27 mouse cellular contexts compared by ENCODE assay signal in genomic region chr17:87840079-87840478, GRCm38 (mm10). TPM values are rescaled to one million over a fixed set of nuclear protein-coding genes. Genes with fewer than 3 reads are reported as not detected.
"Had no signal": no experiment of that assay in that cellular context is flagged by ENCODE, and none has a peak within 500 bp of the region (broad histone marks: within the 10 kb centered on the region; RNA-seq: fewer than 3 reads in every experiment).

No protein-coding gene starts in this region.

- H3K4me2 ChIP-seq: heart, embryonic 11.5 days; heart, embryonic 13.5 days; heart, embryonic 15.5 days; hindbrain, embryonic 13.5 days; intestine, embryonic 15.5 days; kidney, embryonic 15.5 days; limb, embryonic 13.5 days; limb, embryonic 15.5 days; liver, embryonic 12.5 days had no signal

- H3K36me3 ChIP-seq: heart, embryonic 13.5 days; heart, embryonic 15.5 days; hindbrain, embryonic 13.5 days; intestine, embryonic 15.5 days; kidney, embryonic 15.5 days; limb, embryonic 13.5 days; limb, embryonic 15.5 days; liver, embryonic 12.5 days had no signal

- H3K4me3 ChIP-seq: heart, adult 2 months; heart, embryonic 13.5 days; heart, embryonic 15.5 days; hindbrain, embryonic 13.5 days; intestine, embryonic 15.5 days; kidney, embryonic 15.5 days; layer of hippocampus, adult 2 months; limb, embryonic 13.5 days; limb, embryonic 15.5 days; liver, embryonic 12.5 days had no signal

- H3K9me3 ChIP-seq: heart, embryonic 13.5 days; heart, embryonic 15.5 days; hindbrain, embryonic 13.5 days; intestine, embryonic 15.5 days; limb, embryonic 15.5 days had no signal

- ATAC-seq: hindbrain, embryonic 16.5 days; inflammation-experienced regulatory T-cells, adult 6 months; intestine, embryonic 15.5 days; intestine, postnatal 0 days; liver, embryonic 12.5 days had no signal

- H3K9ac ChIP-seq: heart, embryonic 13.5 days; heart, embryonic 15.5 days; hindbrain, embryonic 13.5 days; intestine, embryonic 15.5 days; kidney, embryonic 15.5 days; limb, embryonic 13.5 days; limb, embryonic 15.5 days; liver, embryonic 12.5 days; liver, embryonic 14.5 days had no signal

- DNase-seq: gastrocnemius, postnatal 14 days; gastrocnemius, postnatal 36 days; heart, adult 2 months; heart, postnatal 14 days; heart, postnatal 36 days; kidney, adult 18-20 months; kidney, adult 8-10 months; kidney, postnatal 10 days; kidney, postnatal 25 days; kidney, postnatal 4 days; layer of hippocampus, postnatal 36 days; left cerebral cortex, postnatal 4 days had no signal

- H3K4me1 ChIP-seq: heart, embryonic 13.5 days; heart, embryonic 15.5 days; intestine, embryonic 15.5 days; kidney, embryonic 15.5 days; limb, embryonic 13.5 days; limb, embryonic 15.5 days; liver, embryonic 12.5 days had no signal

- H3K27ac ChIP-seq: heart, adult 2 months; heart, embryonic 13.5 days; heart, embryonic 15.5 days; hindbrain, embryonic 13.5 days; intestine, embryonic 15.5 days; kidney, embryonic 15.5 days; layer of hippocampus, adult 2 months; limb, embryonic 13.5 days; limb, embryonic 15.5 days; liver, embryonic 12.5 days; liver, embryonic 14.5 days had no signal

- H3K27me3 ChIP-seq: heart, embryonic 13.5 days; heart, embryonic 15.5 days; hindbrain, embryonic 13.5 days; intestine, embryonic 15.5 days; kidney, embryonic 15.5 days; limb, embryonic 13.5 days; limb, embryonic 15.5 days; liver, embryonic 12.5 days had no signal

RNA-seq across cellular contexts. Expression of gene Kcnk12, which starts 42.3 kb away (rescaled TPM):
- polyA plus RNA-seq: heart, embryonic 13.5 days; heart, embryonic 15.5 days; heart, postnatal 0 days; inflammation-experienced regulatory T-cells, adult 6 months; intestine, embryonic 15.5 days; intestine, postnatal 0 days; kidney, embryonic 15.5 days; limb, embryonic 13.5 days; limb, embryonic 15.5 days had no signal
